Mouse (Mus musculus) CH12.LX (cell line): ENCODE data around the gene Pik3r2. TPM values are rescaled to one million over a fixed set of nuclear protein-coding genes. Genes with fewer than 3 reads are reported as not detected.

Experiments used
- DNase-seq: peaks from one replicate; pipeline ENCODE4 v3.0.0-alpha.2; 2013; ENCODE audit errors: extremely low read depth
- H3K27ac ChIP-seq: 2 replicates; pipeline ENCODE4 v1.5.1; 2012; ENCODE audit warnings: low read depth, mild to moderate bottlenecking, control low read depth, moderate library complexity; ENCODE audit not compliant: insufficient read depth
- H3K27me3 ChIP-seq: replicated peaks from 2 replicates; pipeline ENCODE3; 2012; ENCODE audit warnings: inconsistent platforms
- H3K36me3 ChIP-seq, 2 experiments: replicated peaks in 1 of 2; 2 replicates each; pipeline versions ENCODE3 to v1.6.1; 2012; ENCODE audit warnings: inconsistent platforms in 1 of 2, low read length in 1 of 2, mild to moderate bottlenecking in 1 of 2, mixed read lengths in 1 of 2, moderate library complexity in 1 of 2; ENCODE audit not compliant: control insufficient read depth in 1 of 2, insufficient read depth in 1 of 2
- H3K4me1 ChIP-seq, 2 experiments: 2 replicates each; pipeline ENCODE4 v1.6.1; 2012; ENCODE audit warnings: inconsistent platforms in 1 of 2, moderate library complexity in 1 of 2; ENCODE audit not compliant: insufficient read depth in 2 of 2, control insufficient read depth in 1 of 2
- H3K4me2 ChIP-seq: 2 replicates; pipeline ENCODE4 v1.6.1; 2012; ENCODE audit warnings: low read depth, mild to moderate bottlenecking, control low read depth; ENCODE audit not compliant: poor library complexity, insufficient read depth, severe bottlenecking
- H3K4me3 ChIP-seq, 3 experiments: fragments of 150-350 bp in 1 of 3; sonication (generic) in 1 of 3; replicated peaks in 1 of 3; 2 replicates each; pipeline versions ENCODE3 to v1.5.1; 2011 to 2012; ENCODE audit warnings: low read depth in 2 of 3, low read length in 2 of 3, mild to moderate bottlenecking in 2 of 3, moderate library complexity in 2 of 3, control low read depth in 1 of 3, improper control_type of control experiment in 1 of 3, inconsistent platforms in 1 of 3, mixed read lengths in 1 of 3; ENCODE audit not compliant: poor library complexity in 1 of 3
- H3K79me2 ChIP-seq: replicated peaks from 2 replicates; pipeline ENCODE4 v1.6.1; 2012; ENCODE audit warnings: mild to moderate bottlenecking, moderate library complexity; ENCODE audit not compliant: control insufficient read depth, poor library complexity, insufficient read depth, severe bottlenecking; ENCODE audit errors: extremely low read depth
- H3K9ac ChIP-seq: 2 replicates; pipeline ENCODE4 v1.6.1; 2012; ENCODE audit warnings: low read depth, mild to moderate bottlenecking, control low read depth, moderate library complexity; ENCODE audit not compliant: insufficient read depth
- H3K9me3 ChIP-seq: replicated peaks from 2 replicates; pipeline ENCODE3; 2012; ENCODE audit warnings: low read length, inconsistent platforms, mixed read lengths
- BHLHE40 ChIP-seq: IDR thresholded peaks from 2 replicates; pipeline ENCODE4 v1.6.1; 2011; ENCODE audit warnings: mild to moderate bottlenecking, low read depth, low read length, improper control_type of control experiment
- CHD1 ChIP-seq: IDR thresholded peaks from 2 replicates; pipeline ENCODE4 v1.6.1; 2012; ENCODE audit warnings: low read depth, low read length, improper control_type of control experiment, inconsistent platforms
- CHD2 ChIP-seq: IDR thresholded peaks from 2 replicates; pipeline ENCODE4 v1.6.1; 2011; ENCODE audit warnings: low read length, improper control_type of control experiment
- EP300 ChIP-seq: IDR thresholded peaks from 2 replicates; pipeline ENCODE4 v1.6.1; 2011; ENCODE audit warnings: low read length, improper control_type of control experiment
- GABPA ChIP-seq: IDR thresholded peaks from 2 replicates; pipeline ENCODE4 v1.6.1; 2012; ENCODE audit warnings: low read depth, low read length, improper control_type of control experiment, inconsistent platforms; ENCODE audit not compliant: insufficient replicate concordance
- IRF4 ChIP-seq: IDR thresholded peaks from 2 replicates; pipeline ENCODE4 v1.6.1; 2014; ENCODE audit warnings: low read depth, mild to moderate bottlenecking, inconsistent platforms, low read length, improper control_type of control experiment
- JUN ChIP-seq: IDR thresholded peaks from 2 replicates; pipeline ENCODE4 v1.6.1; 2011; ENCODE audit warnings: low read depth, mild to moderate bottlenecking, low read length, improper control_type of control experiment, moderate library complexity; ENCODE audit not compliant: insufficient read depth
- JUND ChIP-seq: conservative IDR thresholded peaks from 2 replicates; pipeline ENCODE4 v1.6.1; 2011; ENCODE audit warnings: low read depth, low read length, improper control_type of control experiment
- MAX ChIP-seq: IDR thresholded peaks from 2 replicates; pipeline ENCODE4 v1.6.1; 2011; ENCODE audit warnings: low read length, improper control_type of control experiment
- MAZ ChIP-seq: IDR thresholded peaks from 2 replicates; pipeline ENCODE4 v1.6.1; 2012; ENCODE audit warnings: low read depth, mild to moderate bottlenecking, inconsistent platforms, low read length, improper control_type of control experiment, moderate library complexity
- MEF2A ChIP-seq: IDR thresholded peaks from 2 replicates; pipeline ENCODE4 v1.6.1; 2014; ENCODE audit warnings: low read depth, mild to moderate bottlenecking, inconsistent platforms, low read length, improper control_type of control experiment, borderline replicate concordance
- NELFE ChIP-seq: IDR thresholded peaks from 2 replicates; pipeline ENCODE4 v1.6.1; 2011; ENCODE audit warnings: low read depth, low read length, improper control_type of control experiment
- NRF1 ChIP-seq: IDR thresholded peaks from 2 replicates; pipeline ENCODE4 v1.6.1; 2014; ENCODE audit warnings: low read depth, mild to moderate bottlenecking, inconsistent platforms, low read length, improper control_type of control experiment, moderate library complexity
- PAX5 ChIP-seq: IDR thresholded peaks from 2 replicates; pipeline ENCODE4 v1.6.1; 2012; ENCODE audit warnings: low read length, inconsistent platforms, mixed read lengths
- POLR2A ChIP-seq: IDR thresholded peaks from 2 replicates; pipeline ENCODE4 v1.6.1; 2011; ENCODE audit warnings: low read depth, mild to moderate bottlenecking, improper control_type of control experiment, low read length
- RCOR1 ChIP-seq: conservative IDR thresholded peaks from 2 replicates; pipeline ENCODE4 v1.6.1; 2012; ENCODE audit warnings: low read depth, mild to moderate bottlenecking, inconsistent platforms, low read length, improper control_type of control experiment
- TBP ChIP-seq: conservative IDR thresholded peaks from 2 replicates; pipeline ENCODE4 v1.6.1; 2011; ENCODE audit warnings: low read depth, low read length, improper control_type of control experiment
- UBTF ChIP-seq: IDR thresholded peaks from 2 replicates; pipeline ENCODE4 v1.6.1; 2012; ENCODE audit warnings: low read depth, mild to moderate bottlenecking, inconsistent platforms, low read length, improper control_type of control experiment, moderate library complexity
- USF1 ChIP-seq: IDR thresholded peaks from 2 replicates; pipeline ENCODE4 v1.6.1; 2014; ENCODE audit warnings: low read depth, mild to moderate bottlenecking, inconsistent platforms, low read length, improper control_type of control experiment
- ZC3H11A ChIP-seq: IDR thresholded peaks from 2 replicates; pipeline ENCODE4 v1.6.1; 2012; ENCODE audit warnings: low read depth, mild to moderate bottlenecking, inconsistent platforms, low read length, improper control_type of control experiment
- ZKSCAN1 ChIP-seq: IDR thresholded peaks from 2 replicates; pipeline ENCODE4 v1.6.1; 2012; ENCODE audit warnings: low read depth, inconsistent platforms, low read length, improper control_type of control experiment, borderline replicate concordance
- ZNF384 ChIP-seq: IDR thresholded peaks from 2 replicates; pipeline ENCODE4 v1.6.1; 2012; ENCODE audit warnings: low read depth, low read length, improper control_type of control experiment, inconsistent platforms
- dilution Hi-C: fragments of 300-500 bp; cut with MboI; formaldehyde crosslinking; loops from 2 replicates; pipeline ENCODE4 v1.14.3; 2020; ENCODE audit warnings: low sequenced_read_pairs; ENCODE audit not compliant: extremely low pct_unique_long_range_greater_than_20kb, extremely low pct_ligation_motif_present
- in situ Hi-C: fragments of 300-500 bp; cut with MboI; formaldehyde crosslinking; loops from 3 replicates; pipeline ENCODE4 v1.14.3; 2019; ENCODE audit warnings: low sequenced_read_pairs, low pct_ligation_motif_present, low pct_unique_long_range_greater_than_20kb, mixed read lengths
- polyA plus RNA-seq: library from polyadenylated mRNA; unstranded; fragments of >175 nt; gene quantifications from 2 replicates; pipeline ENCODE4 v1.2.1, GENCODE M21; 2012; ENCODE audit warnings: low read depth; ENCODE audit not compliant: insufficient read length
- total RNA-seq, 2 experiments: library from RNA; depleted of rRNA; stranded (reverse); fragments of 300-350 nt in 1 of 2; fragments of >200 nt in 1 of 2; gene quantifications; 2 replicates each; pipeline ENCODE4 v1.2.3; 2012 to 2014

The Pik3r2 gene
- total and polyA plus RNA-seq, 3 experiments: 13.8 to 45.9 (median 25.8) TPM

DNA sequence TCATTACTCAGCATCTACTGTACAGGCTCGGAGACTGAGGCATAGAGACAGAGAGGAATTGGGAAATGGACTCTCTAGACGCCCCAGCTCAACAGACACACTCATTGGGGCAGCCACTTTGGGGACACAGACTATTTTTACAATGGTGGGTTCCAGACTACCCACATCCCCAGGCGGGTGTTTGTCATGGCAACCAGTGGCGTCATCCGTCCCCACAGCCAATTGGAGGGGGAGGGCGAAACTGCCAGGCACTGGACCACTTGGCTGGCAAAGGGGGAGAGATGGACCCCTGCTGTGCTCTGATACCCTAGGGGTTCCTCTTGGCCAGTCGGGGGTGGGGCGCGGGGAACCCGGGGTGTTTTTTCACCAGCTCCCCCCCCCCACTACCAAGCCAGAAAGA, 24.1 kb upstream of the Pik3r2 start:
- no peak overlapping the region for H3K27ac ChIP-seq
- no peaks in the 10 kb centered on the region for H3K79me2 ChIP-seq
- H3K27me3 ChIP-seq: peaks cover 17% of the 10 kb centered on the region
- no peaks in the 10 kb centered on the region for H3K9me3 ChIP-seq
- in situ Hi-C loops: loop anchor here (5.0 kb wide), 1 partner anchor 33 kb away; no protein-coding TSS in a partner anchor
- H3K36me3 ChIP-seq: peaks cover 0 to 1% of the 10 kb centered on the region in 2 experiments
- no peak for DNase-seq
- no peak for TF ChIP-seq CHD2
- no peak for TF ChIP-seq BHLHE40
- no peak for TF ChIP-seq MEF2A
- no peak for TF ChIP-seq PAX5
- no peak for TF ChIP-seq MAZ
- TF ChIP-seq IRF4: no peak
- no peak for TF ChIP-seq ZNF384
- TF ChIP-seq ZKSCAN1: no peak
- TF ChIP-seq GABPA: no peak
- no peak for TF ChIP-seq JUND
- TF ChIP-seq, all 38 proteins: peak for 0
- dilution Hi-C loops: no loop called here
- Histone ChIP-seq H3K4me1 (peaks cover 10 to 38% of the 10 kb centered on the region in 2 experiments), H3K9ac (no peak overlapping the region), H3K4me3 (no peak overlapping the region), H3K4me2 (no peak overlapping the region)

DNA sequence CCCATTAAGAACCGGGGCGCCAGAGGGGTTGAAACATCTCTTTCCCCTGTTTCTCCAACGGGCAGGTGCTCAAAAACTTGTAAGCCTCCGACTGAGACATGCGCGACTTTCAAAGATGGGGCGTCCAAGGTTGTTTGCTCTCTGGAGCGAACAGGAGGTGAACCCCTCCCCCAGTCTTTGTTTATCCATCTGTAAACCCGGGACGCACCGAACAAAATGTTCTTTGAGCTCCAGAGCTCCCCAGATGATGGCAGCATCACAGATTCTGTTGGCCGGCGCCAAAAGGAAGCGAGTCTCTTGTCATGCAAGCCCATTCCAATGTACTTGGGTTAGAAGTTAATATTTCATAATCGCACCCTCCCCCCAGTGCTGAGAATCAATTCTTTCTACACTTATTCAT, 21.8 kb upstream of the Pik3r2 start:
- TF ChIP-seq GABPA (no peak), USF1 (no peak), RCOR1 (no peak), EP300 (no peak), PAX5 (no peak), NRF1 (no peak), CHD2 (no peak), ZC3H11A (no peak), ZKSCAN1 (no peak), NELFE (no peak), UBTF (no peak), MAX (no peak), POLR2A (no peak), TBP (no peak), CHD1 (no peak), JUN (no peak)
- peaks cover 0 to 1% of the 10 kb centered on the region in 2 experiments for H3K36me3 ChIP-seq
- H3K4me3 ChIP-seq: no peak overlapping the region
- H3K79me2 ChIP-seq: no peaks in the 10 kb centered on the region
- H3K4me2 ChIP-seq: no peak overlapping the region
- H3K27me3 ChIP-seq: peaks cover 38% of the 10 kb centered on the region
- no peak overlapping the region for H3K9ac ChIP-seq
- H3K9me3 ChIP-seq: no peaks in the 10 kb centered on the region
- in situ Hi-C loops (no loop called here), dilution Hi-C loops (no loop called here)
- H3K27ac ChIP-seq: no peak overlapping the region
- DNase-seq: no peak
- H3K4me1 ChIP-seq: peaks cover 6 to 25% of the 10 kb centered on the region in 2 experiments
